Mouse (Mus musculus) CH12.LX (cell line): ENCODE data around the gene Zp3r. TPM values are rescaled to one million over a fixed set of nuclear protein-coding genes. Genes with fewer than 3 reads are reported as not detected.
"Not testable (repeated sequence)": the region's sequence is repeated elsewhere in the genome, so short reads cannot be mapped to it uniquely, and the experiment has no call there.

Experiments
- DNase-seq: peaks from one replicate; pipeline ENCODE4 v3.0.0-alpha.2; 2013; ENCODE audit errors: extremely low read depth
- H3K27ac ChIP-seq: 2 replicates; pipeline ENCODE4 v1.5.1; 2012; ENCODE audit warnings: low read depth, mild to moderate bottlenecking, control low read depth, moderate library complexity; ENCODE audit not compliant: insufficient read depth
- H3K27me3 ChIP-seq: replicated peaks from 2 replicates; pipeline ENCODE3; 2012; ENCODE audit warnings: inconsistent platforms
- H3K36me3 ChIP-seq, 2 experiments: replicated peaks in 1 of 2; 2 replicates each; pipeline versions ENCODE3 to v1.6.1; 2012; ENCODE audit warnings: inconsistent platforms in 1 of 2, low read length in 1 of 2, mild to moderate bottlenecking in 1 of 2, mixed read lengths in 1 of 2, moderate library complexity in 1 of 2; ENCODE audit not compliant: control insufficient read depth in 1 of 2, insufficient read depth in 1 of 2
- H3K4me1 ChIP-seq, 2 experiments: 2 replicates each; pipeline ENCODE4 v1.6.1; 2012; ENCODE audit warnings: inconsistent platforms in 1 of 2, moderate library complexity in 1 of 2; ENCODE audit not compliant: insufficient read depth in 2 of 2, control insufficient read depth in 1 of 2
- H3K4me2 ChIP-seq: 2 replicates; pipeline ENCODE4 v1.6.1; 2012; ENCODE audit warnings: low read depth, mild to moderate bottlenecking, control low read depth; ENCODE audit not compliant: poor library complexity, insufficient read depth, severe bottlenecking
- H3K4me3 ChIP-seq, 3 experiments: fragments of 150-350 bp in 1 of 3; sonication (generic) in 1 of 3; replicated peaks in 1 of 3; 2 replicates each; pipeline versions ENCODE3 to v1.5.1; 2011 to 2012; ENCODE audit warnings: low read depth in 2 of 3, low read length in 2 of 3, mild to moderate bottlenecking in 2 of 3, moderate library complexity in 2 of 3, control low read depth in 1 of 3, improper control_type of control experiment in 1 of 3, inconsistent platforms in 1 of 3, mixed read lengths in 1 of 3; ENCODE audit not compliant: poor library complexity in 1 of 3
- H3K79me2 ChIP-seq: replicated peaks from 2 replicates; pipeline ENCODE4 v1.6.1; 2012; ENCODE audit warnings: mild to moderate bottlenecking, moderate library complexity; ENCODE audit not compliant: control insufficient read depth, poor library complexity, insufficient read depth, severe bottlenecking; ENCODE audit errors: extremely low read depth
- H3K9ac ChIP-seq: 2 replicates; pipeline ENCODE4 v1.6.1; 2012; ENCODE audit warnings: low read depth, mild to moderate bottlenecking, control low read depth, moderate library complexity; ENCODE audit not compliant: insufficient read depth
- H3K9me3 ChIP-seq: replicated peaks from 2 replicates; pipeline ENCODE3; 2012; ENCODE audit warnings: low read length, inconsistent platforms, mixed read lengths
- CHD1 ChIP-seq: IDR thresholded peaks from 2 replicates; pipeline ENCODE4 v1.6.1; 2012; ENCODE audit warnings: low read depth, low read length, improper control_type of control experiment, inconsistent platforms
- CHD2 ChIP-seq: IDR thresholded peaks from 2 replicates; pipeline ENCODE4 v1.6.1; 2011; ENCODE audit warnings: low read length, improper control_type of control experiment
- E2F4 ChIP-seq: IDR thresholded peaks from 2 replicates; pipeline ENCODE4 v1.6.1; 2011; ENCODE audit warnings: low read depth, low read length, improper control_type of control experiment; ENCODE audit not compliant: insufficient replicate concordance
- ELF1 ChIP-seq: IDR thresholded peaks from 2 replicates; pipeline ENCODE4 v1.6.1; 2014; ENCODE audit warnings: low read depth, mild to moderate bottlenecking, inconsistent platforms, low read length, improper control_type of control experiment
- GABPA ChIP-seq: IDR thresholded peaks from 2 replicates; pipeline ENCODE4 v1.6.1; 2012; ENCODE audit warnings: low read depth, low read length, improper control_type of control experiment, inconsistent platforms; ENCODE audit not compliant: insufficient replicate concordance
- JUND ChIP-seq: conservative IDR thresholded peaks from 2 replicates; pipeline ENCODE4 v1.6.1; 2011; ENCODE audit warnings: low read depth, low read length, improper control_type of control experiment
- KAT2A ChIP-seq: IDR thresholded peaks from 2 replicates; pipeline ENCODE4 v1.6.1; 2012; ENCODE audit warnings: low read length, improper control_type of control experiment, inconsistent platforms; ENCODE audit not compliant: insufficient replicate concordance
- MAX ChIP-seq: IDR thresholded peaks from 2 replicates; pipeline ENCODE4 v1.6.1; 2011; ENCODE audit warnings: low read length, improper control_type of control experiment
- MAZ ChIP-seq: IDR thresholded peaks from 2 replicates; pipeline ENCODE4 v1.6.1; 2012; ENCODE audit warnings: low read depth, mild to moderate bottlenecking, inconsistent platforms, low read length, improper control_type of control experiment, moderate library complexity
- MYC ChIP-seq: IDR thresholded peaks from 2 replicates; pipeline ENCODE4 v1.6.1; 2011; ENCODE audit warnings: low read depth, mild to moderate bottlenecking, improper control_type of control experiment, low read length
- NRF1 ChIP-seq: IDR thresholded peaks from 2 replicates; pipeline ENCODE4 v1.6.1; 2014; ENCODE audit warnings: low read depth, mild to moderate bottlenecking, inconsistent platforms, low read length, improper control_type of control experiment, moderate library complexity
- PAX5 ChIP-seq: IDR thresholded peaks from 2 replicates; pipeline ENCODE4 v1.6.1; 2012; ENCODE audit warnings: low read length, inconsistent platforms, mixed read lengths
- RCOR1 ChIP-seq: conservative IDR thresholded peaks from 2 replicates; pipeline ENCODE4 v1.6.1; 2012; ENCODE audit warnings: low read depth, mild to moderate bottlenecking, inconsistent platforms, low read length, improper control_type of control experiment
- SIN3A ChIP-seq: IDR thresholded peaks from 2 replicates; pipeline ENCODE4 v1.6.1; 2012; ENCODE audit warnings: low read length, improper control_type of control experiment, inconsistent platforms
- SMC3 ChIP-seq: IDR thresholded peaks from 2 replicates; pipeline ENCODE4 v1.6.1; 2011; ENCODE audit warnings: low read depth, low read length, improper control_type of control experiment
- TBP ChIP-seq: conservative IDR thresholded peaks from 2 replicates; pipeline ENCODE4 v1.6.1; 2011; ENCODE audit warnings: low read depth, low read length, improper control_type of control experiment
- USF1 ChIP-seq: IDR thresholded peaks from 2 replicates; pipeline ENCODE4 v1.6.1; 2014; ENCODE audit warnings: low read depth, mild to moderate bottlenecking, inconsistent platforms, low read length, improper control_type of control experiment
- USF2 ChIP-seq: conservative IDR thresholded peaks from 2 replicates; pipeline ENCODE4 v1.6.1; 2011; ENCODE audit warnings: low read depth, low read length, improper control_type of control experiment
- ZC3H11A ChIP-seq: IDR thresholded peaks from 2 replicates; pipeline ENCODE4 v1.6.1; 2012; ENCODE audit warnings: low read depth, mild to moderate bottlenecking, inconsistent platforms, low read length, improper control_type of control experiment
- ZMIZ1 ChIP-seq: IDR thresholded peaks from 2 replicates; pipeline ENCODE4 v1.6.1; 2012; ENCODE audit warnings: low read depth, mild to moderate bottlenecking, inconsistent platforms, low read length, improper control_type of control experiment
- ZNF384 ChIP-seq: IDR thresholded peaks from 2 replicates; pipeline ENCODE4 v1.6.1; 2012; ENCODE audit warnings: low read depth, low read length, improper control_type of control experiment, inconsistent platforms
- dilution Hi-C: fragments of 300-500 bp; cut with MboI; formaldehyde crosslinking; loops from 2 replicates; pipeline ENCODE4 v1.14.3; 2020; ENCODE audit warnings: low sequenced_read_pairs; ENCODE audit not compliant: extremely low pct_unique_long_range_greater_than_20kb, extremely low pct_ligation_motif_present
- in situ Hi-C: fragments of 300-500 bp; cut with MboI; formaldehyde crosslinking; loops from 3 replicates; pipeline ENCODE4 v1.14.3; 2019; ENCODE audit warnings: low sequenced_read_pairs, low pct_ligation_motif_present, low pct_unique_long_range_greater_than_20kb, mixed read lengths
- polyA plus RNA-seq: library from polyadenylated mRNA; unstranded; fragments of >175 nt; gene quantifications from 2 replicates; pipeline ENCODE4 v1.2.1, GENCODE M21; 2012; ENCODE audit warnings: low read depth; ENCODE audit not compliant: insufficient read length
- total RNA-seq, 2 experiments: library from RNA; depleted of rRNA; stranded (reverse); fragments of 300-350 nt in 1 of 2; fragments of >200 nt in 1 of 2; gene quantifications; 2 replicates each; pipeline ENCODE4 v1.2.3; 2012 to 2014

The Zp3r gene
- total RNA-seq (2012; rRNA removed): not detected in 2 replicates
- not detected in 2 replicates for total RNA-seq (2014; rRNA removed)
- not detected in 2 replicates for polyA plus RNA-seq

- no peak within 1 kb of the TSS for H3K9ac ChIP-seq
- no peaks in the 10 kb centered on the region for H3K9me3 ChIP-seq
- H3K79me2 ChIP-seq: no peaks in the 10 kb centered on the region
- no peak within 1 kb of the TSS for H3K4me2 ChIP-seq
- DNase-seq: no peak
- in situ Hi-C loops (no loop called here), dilution Hi-C loops (no loop called here)
- TF ChIP-seq ELF1: no peak
- no peak for TF ChIP-seq ZNF384
- no peak for TF ChIP-seq USF2
- TF ChIP-seq ZMIZ1: no peak
- no peak for TF ChIP-seq MYC
- no peak for TF ChIP-seq SIN3A
- no peak for TF ChIP-seq E2F4
- no peak for TF ChIP-seq JUND
- TF ChIP-seq KAT2A: no peak
- TF ChIP-seq PAX5: no peak
- TF ChIP-seq ZC3H11A: no peak
- no peak for TF ChIP-seq CHD1
- peaks cover 0 to 11% of the 10 kb centered on the region in 2 experiments; a peak in 1 of 4 replicates for H3K4me1 ChIP-seq
- no peak within 1 kb of the TSS for H3K4me3 ChIP-seq
- no peaks in the 10 kb centered on the region for H3K36me3 ChIP-seq
- no peak within 1 kb of the TSS for H3K27ac ChIP-seq
- no peaks in the 10 kb centered on the region for H3K27me3 ChIP-seq
Observed at GRCm38 (mm10) chr1:130629521-130629920, at the start of gene Zp3r. TSS of gene Zp3r (minus strand) at chr1:130629621.

- no peak overlapping the region for H3K4me2 ChIP-seq
- dilution Hi-C loops: no loop called here
- no peak overlapping the region for H3K27ac ChIP-seq
- no peak overlapping the region for H3K9ac ChIP-seq
- no peak overlapping the region for H3K4me3 ChIP-seq
- no peaks in the 10 kb centered on the region for H3K27me3 ChIP-seq
- TF ChIP-seq SMC3 (no peak), PAX5 (no peak), E2F4 (no peak), RCOR1 (no peak), TBP (no peak), ZNF384 (no peak), USF1 (no peak), CHD2 (no peak), MAZ (no peak), NRF1 (no peak), GABPA (no peak), MAX (no peak)
- H3K36me3 ChIP-seq: no peaks in the 10 kb centered on the region
- no peaks in the 10 kb centered on the region for H3K9me3 ChIP-seq
- in situ Hi-C loops: no loop called here
- no peaks in the 10 kb centered on the region for H3K79me2 ChIP-seq
- DNase-seq: no peak
- H3K4me1 ChIP-seq: no peaks in the 10 kb centered on the region
Observed at GRCm38 (mm10) chr1:130678551-130678950, 49.1 kb upstream of the Zp3r start.

- H3K36me3 ChIP-seq, H3K79me2 ChIP-seq, H3K4me3 ChIP-seq, H3K4me2 ChIP-seq, H3K4me1 ChIP-seq, DNase-seq, H3K9ac ChIP-seq, dilution Hi-C loops, H3K27me3 ChIP-seq, H3K9me3 ChIP-seq, H3K27ac ChIP-seq, in situ Hi-C loops: not testable (repeated sequence)
Observed at GRCm38 (mm10) chr1:130663576-130663975, 34.2 kb upstream of the Zp3r start.
